Mouse (Mus musculus): Measurements from ENCODE around the gene Eif4ebp2.

Gene Eif4ebp2

GRCm38 (mm10) chr10:61418131-61418900 lies 34.1 kb downstream of the Eif4ebp2 start:
- DNase-seq (ENCODE audit: low spot score), result no peak

- DNase-seq (ENCODE audit: low spot score), result no peak
These were observed 34.8 kb downstream of the Eif4ebp2 start, which contains the start of gene Nodal for GRCm38 (mm10) chr10:61417672-61418071. Gene Nodal (plus strand): TSS chr10:61417972.

- DNase-seq (ENCODE audit: low spot score), result no peak
These were observed 35.4 kb downstream of the Eif4ebp2 start for GRCm38 (mm10) chr10:61417046-61417445.

GRCm38 (mm10) chr10:61416561-61416960 lies 35.9 kb downstream of the Eif4ebp2 start:
- DNase-seq (ENCODE audit: low spot score), result no peak

- DNase-seq (ENCODE audit: low spot score), result no peak
These were observed 36.6 kb downstream of the Eif4ebp2 start for GRCm38 (mm10) chr10:61415890-61416289.

GRCm38 (mm10) chr10:61415240-61415639 lies 37.2 kb downstream of the Eif4ebp2 start:
- DNase-seq (ENCODE audit: low spot score), result no peak

GRCm38 (mm10) chr10:61412910-61413625 lies 39.4 kb downstream of the Eif4ebp2 start:
- no peak for DNase-seq (ENCODE audit: low spot score)

GRCm38 (mm10) chr10:61410193-61410592 lies 42.3 kb downstream of the Eif4ebp2 start:
- DNase-seq (ENCODE audit: low spot score), result no peak

GRCm38 (mm10) chr10:61409776-61410175 lies 42.7 kb downstream of the Eif4ebp2 start:
- DNase-seq (ENCODE audit: low spot score), result no peak

GRCm38 (mm10) chr10:61405958-61406357 lies 46.5 kb downstream of the Eif4ebp2 start:
- no peak for DNase-seq (ENCODE audit: low spot score)

- DNase-seq (ENCODE audit: low spot score), result no peak
These were observed 49.5 kb downstream of the Eif4ebp2 start for GRCm38 (mm10) chr10:61402911-61403310.

GRCm38 (mm10) chr10:61402480-61402879 lies 50.0 kb downstream of the Eif4ebp2 start:
- no peak for DNase-seq (ENCODE audit: low spot score)

GRCm38 (mm10) chr10:61400407-61400806 lies 52.1 kb downstream of the Eif4ebp2 start:
- DNase-seq (ENCODE audit: low spot score), result no peak

- peak; percentile 65 for DNase-seq (ENCODE audit: low spot score)
These were observed 53.2 kb downstream of the Eif4ebp2 start for GRCm38 (mm10) chr10:61399156-61399734.

GRCm38 (mm10) chr10:61398125-61398524 lies 54.3 kb downstream of the Eif4ebp2 start:
- DNase-seq (ENCODE audit: low spot score), result no peak

GRCm38 (mm10) chr10:61394476-61395136 lies 57.9 kb downstream of the Eif4ebp2 start:
- no peak for DNase-seq (ENCODE audit: low spot score)

GRCm38 (mm10) chr10:61392584-61392983 lies 59.9 kb downstream of the Eif4ebp2 start:
- no peak for DNase-seq (ENCODE audit: low spot score)

GRCm38 (mm10) chr10:61390148-61390547 lies 62.3 kb downstream of the Eif4ebp2 start:
- no peak for DNase-seq (ENCODE audit: low spot score)

GRCm38 (mm10) chr10:61389020-61389419 lies 63.4 kb downstream of the Eif4ebp2 start:
- DNase-seq (ENCODE audit: low spot score), result no peak

- no peak for DNase-seq (ENCODE audit: low spot score)
These were observed 66.2 kb downstream of the Eif4ebp2 start for GRCm38 (mm10) chr10:61386284-61386683.

- no peak for DNase-seq (ENCODE audit: low spot score)
These were observed 67.3 kb downstream of the Eif4ebp2 start for GRCm38 (mm10) chr10:61385174-61385573.

- DNase-seq (ENCODE audit: low spot score), result no peak
These were observed 68.8 kb downstream of the Eif4ebp2 start for GRCm38 (mm10) chr10:61383715-61384047.

All from urinary bladder, postnatal 25 days (tissue).